Mouse (Mus musculus): ENCODE measurements around the gene Pakap. TPM values are rescaled to one million over a fixed set of nuclear protein-coding genes. Genes with fewer than 3 reads are reported as not detected.
A peak's percentile ranks its signal among the peaks of the same experiment; 100 is the strongest.

The Pakap gene
- polyA plus RNA-seq, 1 experiment from 2014 or later = 9.8 TPM

- ATAC-seq (ENCODE audit: low read depth) = peak; percentile 32; the same call in 1 of the 2 replicates
- Histone ChIP-seq H3K4me2 (ENCODE audit: low read depth, low read length) (peak overlapping the region; percentile 11; the same call in 1 of the 2 replicates), H3K9me3 (ENCODE audit: control insufficient read depth, low read length) (no peaks in the 10 kb centered on the region), H3K27me3 (ENCODE audit: control insufficient read depth, insufficient read depth, low read length) (no peaks in the 10 kb centered on the region), H3K9ac (replicated peaks; ENCODE audit: low read depth, low read length) (no peak overlapping the region), H3K4me1 (ENCODE audit: control insufficient read depth, insufficient read depth, low read length) (peaks cover 20% of the 10 kb centered on the region), H3K4me3 (ENCODE audit: low read depth, low read length) (no peak overlapping the region), H3K27ac (ENCODE audit: low read depth, low read length) (no peak overlapping the region), H3K36me3 (ENCODE audit: control insufficient read depth, insufficient read depth, low read length) (no peaks in the 10 kb centered on the region)
- WGBS = 4% methylated on average over 20 of the region's 20 CpGs
These were observed 213.1 kb downstream of the Pakap start for GRCm38 (mm10) chr4:57780833-57781641.

- Histone ChIP-seq H3K4me3 (ENCODE audit: low read depth, low read length) (peak overlapping the region; percentile 39), H3K27ac (ENCODE audit: low read depth, low read length) (no peak overlapping the region), H3K9me3 (ENCODE audit: control insufficient read depth, low read length) (no peaks in the 10 kb centered on the region), H3K4me1 (ENCODE audit: control insufficient read depth, insufficient read depth, low read length) (peaks cover 20% of the 10 kb centered on the region), H3K27me3 (ENCODE audit: control insufficient read depth, insufficient read depth, low read length) (no peaks in the 10 kb centered on the region), H3K36me3 (ENCODE audit: control insufficient read depth, insufficient read depth, low read length) (no peaks in the 10 kb centered on the region), H3K9ac (replicated peaks; ENCODE audit: low read depth, low read length) (peak overlapping the region; percentile 48), H3K4me2 (ENCODE audit: low read depth, low read length) (peak overlapping the region; percentile 85)
- ATAC-seq (ENCODE audit: low read depth) = peak; percentile 87
- 1% methylated on average over 26 of the region's 26 CpGs for WGBS
These were observed 214.0 kb downstream of the Pakap start for GRCm38 (mm10) chr4:57781994-57782393.

GRCm38 (mm10) chr4:57782549-57783390 is 214.8 kb downstream of the Pakap start:
- peaks cover 20% of the 10 kb centered on the region for H3K4me1 ChIP-seq (ENCODE audit: control insufficient read depth, insufficient read depth, low read length)
- peak; percentile 76 for ATAC-seq (ENCODE audit: low read depth)
- no peaks in the 10 kb centered on the region for H3K36me3 ChIP-seq (ENCODE audit: control insufficient read depth, insufficient read depth, low read length)
- no peaks in the 10 kb centered on the region for H3K9me3 ChIP-seq (ENCODE audit: control insufficient read depth, low read length)
- H3K27me3 ChIP-seq (ENCODE audit: control insufficient read depth, insufficient read depth, low read length) = no peaks in the 10 kb centered on the region
- peak overlapping the region; percentile 48 for H3K9ac ChIP-seq (replicated peaks; ENCODE audit: low read depth, low read length)
- peak overlapping the region; percentile 85 for H3K4me2 ChIP-seq (ENCODE audit: low read depth, low read length)
- peak overlapping the region; percentile 39 for H3K4me3 ChIP-seq (ENCODE audit: low read depth, low read length)
- WGBS = 3% methylated on average over 33 of the region's 33 CpGs
- peak overlapping the region; percentile 34 for H3K27ac ChIP-seq (ENCODE audit: low read depth, low read length)

DNA sequence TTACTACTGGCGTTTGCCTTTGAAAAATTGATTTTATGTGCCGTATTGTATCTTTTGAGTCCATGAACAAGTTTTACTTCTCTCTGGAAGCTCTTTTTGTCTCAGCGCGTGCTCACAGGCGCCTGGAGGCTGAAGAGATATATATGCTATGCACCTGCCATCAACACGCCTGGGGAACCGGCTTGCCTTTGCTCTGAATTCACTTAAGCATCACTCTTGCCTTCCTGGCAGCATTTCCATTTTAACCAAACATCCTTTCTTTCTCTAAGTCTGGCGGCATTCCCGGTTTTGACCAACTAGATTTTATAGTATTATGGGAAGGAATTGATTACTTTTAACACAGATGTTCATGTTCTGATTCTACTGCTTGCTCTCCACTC is 215.4 kb downstream of the Pakap start:
- ATAC-seq (ENCODE audit: low read depth) = peak; percentile 41; the same call in 1 of the 2 replicates
- H3K9ac ChIP-seq (replicated peaks; ENCODE audit: low read depth, low read length) = peak overlapping the region; percentile 48; the same call in 1 of the 2 replicates
- WGBS = 16% methylated on average over 9 of the region's 9 CpGs

DNA sequence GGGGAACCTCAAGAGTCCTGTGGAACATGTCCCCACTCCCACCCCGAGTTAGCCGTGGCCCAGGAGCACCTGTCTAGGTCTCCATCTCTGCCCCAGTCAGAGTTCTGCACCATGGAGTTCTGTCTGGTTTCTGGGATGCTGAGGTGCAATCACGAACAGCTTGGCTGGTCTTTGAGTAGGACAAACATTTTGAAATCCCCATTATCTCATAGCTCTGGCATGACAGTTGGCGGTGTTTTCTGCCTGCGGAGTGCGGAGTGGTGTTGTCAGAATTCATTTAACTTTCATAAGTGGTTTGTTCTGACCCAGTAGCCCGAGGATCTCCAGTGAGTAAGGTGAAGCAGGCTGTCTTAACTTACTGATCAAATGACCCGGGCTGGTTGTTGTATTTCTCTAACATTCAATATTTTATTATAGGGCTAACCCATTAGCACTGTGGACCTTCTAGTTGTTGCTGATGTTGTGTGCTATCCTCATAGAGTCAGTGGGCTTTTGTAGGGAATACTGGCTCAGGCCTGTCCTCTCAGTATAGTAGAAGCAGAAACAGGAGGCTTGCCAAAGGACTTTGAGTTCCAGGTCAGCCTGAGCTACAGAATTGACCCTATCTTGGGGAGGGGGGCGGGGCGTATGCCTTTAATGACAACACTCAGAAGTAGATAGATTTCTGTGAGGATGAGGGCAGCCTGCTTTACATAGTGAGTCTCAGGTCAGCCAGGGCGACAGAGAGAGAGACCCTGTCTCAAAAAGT is 216.0 kb downstream of the Pakap start:
- no peaks in the 10 kb centered on the region for H3K27me3 ChIP-seq (ENCODE audit: control insufficient read depth, insufficient read depth, low read length)
- no peak for ATAC-seq (ENCODE audit: low read depth)
- H3K4me1 ChIP-seq (ENCODE audit: control insufficient read depth, insufficient read depth, low read length) = peaks cover 21% of the 10 kb centered on the region
- no peaks in the 10 kb centered on the region for H3K9me3 ChIP-seq (ENCODE audit: control insufficient read depth, low read length)
- H3K4me2 ChIP-seq (ENCODE audit: low read depth, low read length) = peak overlapping the region; percentile 85; the same call in 1 of the 2 replicates
- 67% methylated on average over 11 of the region's 11 CpGs for WGBS
- H3K9ac ChIP-seq (replicated peaks; ENCODE audit: low read depth, low read length) = no peak overlapping the region
- no peak overlapping the region; the same call in 1 of the 2 replicates for H3K4me3 ChIP-seq (ENCODE audit: low read depth, low read length)
- H3K27ac ChIP-seq (ENCODE audit: low read depth, low read length) = no peak overlapping the region
- H3K36me3 ChIP-seq (ENCODE audit: control insufficient read depth, insufficient read depth, low read length) = no peaks in the 10 kb centered on the region

More for the DNA sequence above, 215.4 kb downstream of the Pakap start:
- no peaks in the 10 kb centered on the region for H3K27me3 ChIP-seq (ENCODE audit: control insufficient read depth, insufficient read depth, low read length)
- peak overlapping the region; percentile 39 for H3K4me3 ChIP-seq (ENCODE audit: low read depth, low read length)
- H3K4me2 ChIP-seq (ENCODE audit: low read depth, low read length) = peak overlapping the region; percentile 85
- H3K4me1 ChIP-seq (ENCODE audit: control insufficient read depth, insufficient read depth, low read length) = peaks cover 20% of the 10 kb centered on the region
- H3K36me3 ChIP-seq (ENCODE audit: control insufficient read depth, insufficient read depth, low read length) = no peaks in the 10 kb centered on the region
- no peaks in the 10 kb centered on the region for H3K9me3 ChIP-seq (ENCODE audit: control insufficient read depth, low read length)
- H3K27ac ChIP-seq (ENCODE audit: low read depth, low read length) = peak overlapping the region; percentile 34

GRCm38 (mm10) chr4:57788709-57789108 is 220.7 kb downstream of the Pakap start:
- H3K36me3 ChIP-seq (ENCODE audit: control insufficient read depth, insufficient read depth, low read length) = no peaks in the 10 kb centered on the region
- H3K9me3 ChIP-seq (ENCODE audit: control insufficient read depth, low read length) = no peaks in the 10 kb centered on the region
- no peak overlapping the region for H3K4me3 ChIP-seq (ENCODE audit: low read depth, low read length)
- no peaks in the 10 kb centered on the region for H3K27me3 ChIP-seq (ENCODE audit: control insufficient read depth, insufficient read depth, low read length)
- no peak overlapping the region for H3K9ac ChIP-seq (replicated peaks; ENCODE audit: low read depth, low read length)
- ATAC-seq (ENCODE audit: low read depth) = no peak
- no peak overlapping the region for H3K27ac ChIP-seq (ENCODE audit: low read depth, low read length)
- H3K4me2 ChIP-seq (ENCODE audit: low read depth, low read length) = no peak overlapping the region
- peaks cover 5% of the 10 kb centered on the region; the same call in 1 of the 2 replicates for H3K4me1 ChIP-seq (ENCODE audit: control insufficient read depth, insufficient read depth, low read length)
- 59% methylated on average over 5 of the region's 5 CpGs for WGBS

DNA sequence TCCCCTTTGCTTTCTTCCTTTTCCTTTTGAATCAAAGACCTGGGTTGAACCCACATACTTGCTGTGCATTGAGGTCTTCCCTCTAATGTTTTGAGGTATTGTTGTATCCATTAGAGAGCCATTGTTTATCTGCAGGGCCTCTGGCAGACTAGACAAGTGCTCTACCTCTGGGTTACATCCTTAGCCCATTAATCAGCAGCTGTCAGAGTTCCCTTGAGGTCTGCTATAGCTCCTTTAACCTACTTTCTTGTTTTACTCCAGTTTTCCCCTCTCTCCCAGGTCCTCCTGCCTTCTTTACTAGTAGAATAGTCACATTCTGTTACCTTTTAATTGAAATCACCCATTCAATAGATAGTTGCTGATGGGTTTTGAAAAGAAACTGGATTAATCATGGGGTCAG is 221.1 kb downstream of the Pakap start:
- no peaks in the 10 kb centered on the region for H3K36me3 ChIP-seq (ENCODE audit: control insufficient read depth, insufficient read depth, low read length)
- no peak for ATAC-seq (ENCODE audit: low read depth)
- no peak overlapping the region for H3K4me3 ChIP-seq (ENCODE audit: low read depth, low read length)
- H3K27me3 ChIP-seq (ENCODE audit: control insufficient read depth, insufficient read depth, low read length) = no peaks in the 10 kb centered on the region
- H3K4me1 ChIP-seq (ENCODE audit: control insufficient read depth, insufficient read depth, low read length) = peaks cover 2% of the 10 kb centered on the region; the same call in 1 of the 2 replicates
- no peak overlapping the region for H3K9ac ChIP-seq (replicated peaks; ENCODE audit: low read depth, low read length)
- no peak overlapping the region for H3K4me2 ChIP-seq (ENCODE audit: low read depth, low read length)
- no peak overlapping the region for H3K27ac ChIP-seq (ENCODE audit: low read depth, low read length)
- H3K9me3 ChIP-seq (ENCODE audit: control insufficient read depth, low read length) = no peaks in the 10 kb centered on the region

DNA sequence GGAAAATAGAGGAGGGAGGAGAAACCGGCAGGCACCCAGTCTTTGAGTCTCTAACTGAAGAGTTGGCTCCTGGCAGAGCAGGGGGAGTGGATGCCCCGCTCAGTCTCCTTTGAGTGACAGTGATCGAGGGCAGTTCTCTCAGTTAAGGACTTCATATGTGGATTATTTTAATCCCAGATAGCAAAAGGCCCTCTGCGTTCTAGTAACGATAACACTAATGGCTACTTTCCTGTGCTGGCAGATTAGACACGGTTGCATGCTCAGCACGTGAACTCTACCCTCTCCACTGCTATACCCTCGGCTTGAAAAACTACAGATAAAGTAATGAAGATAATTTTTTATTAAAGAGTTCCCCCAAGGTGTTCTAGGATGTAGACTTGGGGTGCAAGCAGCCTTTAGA is 226.0 kb downstream of the Pakap start:
- no peaks in the 10 kb centered on the region for H3K9me3 ChIP-seq (ENCODE audit: control insufficient read depth, low read length)
- WGBS = 77% methylated on average over 8 of the region's 8 CpGs
- no peak overlapping the region for H3K9ac ChIP-seq (replicated peaks; ENCODE audit: low read depth, low read length)
- H3K4me2 ChIP-seq (ENCODE audit: low read depth, low read length) = no peak overlapping the region
- no peaks in the 10 kb centered on the region for H3K27me3 ChIP-seq (ENCODE audit: control insufficient read depth, insufficient read depth, low read length)
- H3K4me1 ChIP-seq (ENCODE audit: control insufficient read depth, insufficient read depth, low read length) = peaks cover 4% of the 10 kb centered on the region; the same call in 1 of the 2 replicates
- H3K4me3 ChIP-seq (ENCODE audit: low read depth, low read length) = no peak overlapping the region
- ATAC-seq (ENCODE audit: low read depth) = no peak
- no peak overlapping the region for H3K27ac ChIP-seq (ENCODE audit: low read depth, low read length)
- no peaks in the 10 kb centered on the region for H3K36me3 ChIP-seq (ENCODE audit: control insufficient read depth, insufficient read depth, low read length)

Measured in neural tube, embryonic 14.5 days (tissue).